Mouse (Mus musculus) gastrocnemius, postnatal 25 days (tissue): Measurements from ENCODE around the gene Tigd3. TPM values are rescaled to one million over a fixed set of nuclear protein-coding genes. Genes with fewer than 3 reads are reported as not detected.

Source experiments
- DNase-seq: peaks from one replicate; pipeline ENCODE4 v3.0.0; 2022
- total RNA-seq, 2 experiments: library from RNA; stranded (reverse); gene quantifications; 1 replicate in 1 of 2; 2 replicates in 1 of 2; pipeline ENCODE4 v1.2.3; 2021

Tigd3 gene
- total RNA-seq, 2 experiments from 2014 or later = 0.15 to 0.35 TPM

DNA sequence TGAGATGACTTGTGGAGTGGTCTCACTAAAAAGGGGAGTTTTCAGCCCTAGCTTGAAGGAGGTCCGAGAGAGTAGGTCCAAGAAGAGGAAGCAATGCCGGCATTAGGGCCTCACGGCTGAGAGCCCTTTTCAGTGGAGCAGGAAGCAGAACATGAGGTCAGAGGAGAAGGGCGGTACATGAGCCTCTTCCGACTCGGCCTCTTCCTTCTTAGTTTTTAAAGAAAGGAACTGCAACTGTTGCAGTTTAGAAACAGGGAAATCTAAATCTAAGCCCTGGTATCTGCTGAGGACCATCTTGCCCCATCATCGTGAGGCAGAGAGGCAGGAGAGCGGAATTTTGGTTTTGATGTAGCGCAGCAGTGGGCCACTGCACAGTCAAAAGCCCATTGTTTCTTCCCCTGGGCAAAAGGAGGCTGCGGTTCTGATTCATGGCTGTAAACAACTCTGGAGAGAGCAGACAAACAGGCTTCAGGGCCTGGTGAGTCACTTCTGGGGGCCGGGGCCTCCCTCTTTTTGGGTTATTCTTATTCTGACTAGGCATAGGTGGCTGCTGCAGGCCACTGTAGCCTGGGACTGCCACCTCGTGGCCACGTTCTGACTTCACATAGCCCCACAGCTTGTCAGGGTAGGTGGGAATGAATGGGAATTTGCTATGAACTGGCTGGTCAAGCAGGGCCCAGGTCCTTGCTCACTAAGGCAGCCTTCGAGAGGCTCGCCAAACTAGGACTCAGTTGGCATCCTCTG is 16.2 kb downstream of the Tigd3 start, which contains the start of gene Slc25a45:
Slc25a45 (plus strand) TSS at position 191 of the 744 bp plus-strand sequence.
- DNase-seq = peak; percentile 69

- DNase-seq = peak; percentile 91
Observed at GRCm38 (mm10) chr19:5874969-5875480, 18.9 kb downstream of the Tigd3 start, which contains the start of gene Frmd8. TSS of gene Frmd8 (minus strand) at chr19:5875274.

DNA sequence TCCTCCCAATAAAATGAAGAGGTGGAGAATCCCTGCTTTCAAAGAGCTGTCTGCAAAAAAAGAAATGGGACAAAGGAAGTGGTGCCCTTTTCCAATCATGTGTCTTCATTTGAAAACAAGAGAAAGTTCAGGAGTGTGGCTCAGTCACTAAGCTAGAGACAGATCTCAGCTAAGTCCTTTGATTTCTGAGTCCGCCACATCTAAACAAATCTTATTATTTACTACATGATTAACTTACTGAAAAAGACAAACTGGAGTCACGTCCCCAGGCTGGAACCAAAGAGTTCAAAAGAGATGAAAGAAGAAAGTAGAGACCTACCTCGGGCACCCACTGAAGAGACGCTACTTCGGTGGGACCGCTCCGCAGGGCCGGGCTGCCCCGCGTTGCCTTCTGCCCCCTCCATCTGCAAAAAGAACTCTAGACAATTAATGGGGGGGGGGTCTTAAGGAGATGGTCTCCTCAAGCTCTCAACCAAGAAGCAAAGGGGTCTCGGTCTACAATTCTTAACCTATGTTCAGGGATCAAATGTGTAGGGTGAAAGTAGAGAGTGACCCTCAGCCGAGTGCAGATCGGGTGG is 19.5 kb downstream of the Tigd3 start:
- DNase-seq = no peak

DNA sequence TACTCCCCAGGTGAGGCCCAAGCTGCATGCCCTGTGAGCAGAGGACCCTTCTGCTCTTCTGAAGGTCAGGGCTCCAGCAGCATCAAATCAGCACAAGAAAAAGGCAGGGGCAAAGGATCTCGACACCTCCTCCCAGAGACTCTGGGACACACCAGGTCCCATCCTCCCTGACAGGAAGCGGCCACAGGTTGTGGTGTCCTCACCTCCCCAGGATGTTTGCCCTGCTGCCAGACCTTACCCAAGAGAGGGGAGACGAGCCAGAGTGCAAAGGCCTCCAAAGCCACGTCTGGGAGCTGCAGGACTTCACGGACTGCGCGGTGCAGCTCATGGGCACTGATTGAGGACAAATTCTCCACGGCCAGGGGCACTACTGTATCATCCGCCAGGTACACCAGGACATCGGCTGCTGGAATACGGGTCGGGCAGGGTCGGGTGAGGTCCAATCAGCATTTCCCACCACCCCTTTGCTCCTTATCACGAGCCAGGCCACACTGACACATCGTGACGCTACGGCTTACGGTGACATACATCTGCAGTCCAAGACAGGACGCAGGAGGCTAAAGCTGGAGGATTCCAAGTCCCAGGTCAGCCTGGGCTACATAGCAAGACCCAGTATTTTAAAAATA is 20.9 kb downstream of the Tigd3 start:
- DNase-seq = no peak

DNA sequence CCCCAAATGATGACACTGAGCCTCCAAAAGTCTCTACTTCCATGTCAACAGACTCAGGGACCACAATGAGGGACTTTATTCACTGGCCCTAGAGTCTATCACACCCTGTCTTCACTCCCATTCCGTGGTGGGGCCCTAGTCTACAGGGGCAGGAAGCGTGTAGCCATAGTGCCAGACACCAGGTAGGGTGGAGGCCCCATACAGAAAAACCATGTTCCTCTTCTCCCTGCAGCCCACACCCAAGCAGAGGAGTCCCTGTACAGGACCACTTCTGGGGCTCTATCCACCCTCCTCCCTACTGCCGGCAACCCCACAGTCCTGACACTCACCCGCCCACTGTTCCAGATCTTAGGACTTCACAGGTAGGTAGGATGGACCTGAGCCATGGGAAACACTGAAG is 21.4 kb downstream of the Tigd3 start:
- DNase-seq = no peak

DNA sequence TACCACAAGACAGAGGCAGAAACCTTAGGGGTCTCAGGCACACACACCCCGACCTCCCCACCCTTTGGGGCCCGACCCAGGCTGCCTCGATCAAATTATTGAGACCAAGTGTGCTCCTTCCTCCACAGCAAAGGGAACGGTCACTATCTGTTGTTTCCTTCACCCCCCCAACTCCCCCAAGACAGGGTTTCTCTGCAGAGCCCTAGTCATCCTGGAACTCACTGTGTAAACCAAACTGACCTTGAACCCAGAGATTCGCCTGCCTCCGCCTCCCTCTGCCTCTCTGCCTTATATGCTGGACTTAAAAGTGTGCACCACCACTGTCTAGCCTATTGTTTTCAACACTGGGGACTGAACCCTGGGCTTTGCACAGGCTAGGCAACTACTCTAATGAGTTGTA is 22.3 kb downstream of the Tigd3 start:
- no peak for DNase-seq

GRCm38 (mm10) chr19:5871273-5871672 is 22.7 kb downstream of the Tigd3 start:
- DNase-seq = no peak

- no peak for DNase-seq
Observed at GRCm38 (mm10) chr19:5868096-5868495, 25.9 kb downstream of the Tigd3 start.

DNA sequence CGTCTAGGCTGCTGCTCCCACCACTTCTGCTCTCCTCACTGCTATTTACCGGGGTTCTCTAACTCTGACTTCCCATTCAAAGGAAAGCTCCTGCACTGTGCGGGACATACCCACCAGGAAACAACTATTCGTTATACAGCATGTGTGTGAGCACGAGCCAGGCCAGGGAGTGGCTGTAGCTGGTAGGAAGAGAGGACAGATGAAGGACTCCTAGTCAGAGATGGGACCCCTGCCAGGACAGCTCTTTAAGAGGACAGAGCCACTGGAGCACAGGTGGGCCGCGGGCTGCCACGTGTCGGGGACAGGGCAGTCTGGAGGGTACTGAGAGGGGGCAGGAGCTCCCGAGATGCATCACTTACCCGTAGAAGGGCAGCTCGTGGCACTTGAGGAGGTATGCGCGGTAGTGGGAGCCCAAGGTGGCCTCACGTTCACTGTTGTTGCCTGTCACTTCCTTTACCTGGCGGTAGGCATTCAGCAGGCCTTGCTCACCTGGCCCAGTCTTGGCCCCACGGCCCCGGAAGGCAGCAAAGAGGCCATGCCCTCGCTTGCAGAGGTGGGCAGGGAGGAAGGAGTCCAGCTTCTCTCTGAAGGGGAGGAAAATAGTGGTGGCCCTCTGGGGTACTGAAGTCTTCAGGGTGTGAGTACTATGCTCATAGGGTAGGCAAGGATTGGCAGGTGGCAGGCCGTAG is 29.1 kb downstream of the Tigd3 start:
- no peak for DNase-seq

DNA sequence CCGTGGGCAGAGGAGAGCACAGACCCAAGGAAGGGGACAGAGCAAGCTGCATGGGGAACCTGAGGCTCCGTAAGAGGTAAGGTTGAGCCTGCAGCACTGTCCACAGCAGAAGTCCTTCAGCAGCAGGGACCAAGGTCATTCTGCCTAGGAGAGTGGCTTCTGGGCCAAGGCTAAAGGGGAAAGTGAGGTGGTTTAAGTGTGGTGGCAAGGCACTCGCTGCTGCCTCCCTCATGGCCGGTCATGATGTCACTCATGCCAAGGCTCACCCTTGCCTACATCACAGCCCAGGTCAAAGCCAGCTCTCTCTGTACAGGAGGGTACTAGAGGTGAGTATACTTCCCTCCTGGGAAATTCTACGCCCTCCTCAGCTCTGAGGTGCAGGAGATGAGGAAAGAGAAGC is 30.2 kb downstream of the Tigd3 start:
- no peak for DNase-seq

DNA sequence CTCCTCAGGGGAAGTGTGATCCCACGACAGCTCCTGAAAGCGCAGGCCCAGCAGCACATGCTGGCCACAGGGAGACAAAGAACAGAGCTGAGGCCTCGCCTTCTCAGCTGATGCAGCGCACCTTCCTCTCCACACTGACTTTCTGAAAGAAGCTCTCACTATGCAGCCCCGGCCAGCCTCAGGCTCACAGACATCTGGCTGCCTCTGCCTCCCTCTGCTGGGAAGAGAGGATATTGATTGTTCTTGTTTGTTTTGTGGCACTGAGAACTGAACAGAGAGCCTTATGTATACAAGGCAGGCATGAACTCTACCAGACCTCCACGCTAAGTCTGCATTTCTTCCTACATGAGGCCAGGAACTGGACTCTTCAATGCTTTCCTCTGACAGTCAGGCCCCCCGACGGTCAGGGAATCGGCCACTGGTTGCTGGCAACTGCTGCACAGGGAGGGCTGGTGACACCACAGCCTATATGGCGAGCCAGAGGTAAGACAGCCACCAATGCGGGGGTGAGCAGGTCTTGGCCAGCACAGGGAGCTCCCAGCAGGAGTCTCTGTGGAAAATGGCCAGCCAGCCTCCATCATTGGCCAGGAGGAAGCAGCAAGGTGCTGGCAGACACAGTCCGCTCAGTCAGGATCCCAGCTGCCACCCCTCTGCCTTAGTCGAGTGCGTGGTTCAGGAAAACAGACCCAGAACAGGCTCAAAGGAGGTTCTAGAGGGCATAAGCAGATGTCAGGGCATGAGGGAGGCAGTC is 31.4 kb downstream of the Tigd3 start:
- no peak for DNase-seq

GRCm38 (mm10) chr19:5856604-5857003 is 37.3 kb downstream of the Tigd3 start:
- no peak for DNase-seq

GRCm38 (mm10) chr19:5852035-5852722 is 41.8 kb downstream of the Tigd3 start:
- DNase-seq = no peak

GRCm38 (mm10) chr19:5851481-5851971 is 42.4 kb downstream of the Tigd3 start:
- no peak for DNase-seq

GRCm38 (mm10) chr19:5850860-5851259 is 43.1 kb downstream of the Tigd3 start:
- DNase-seq = no peak

DNA sequence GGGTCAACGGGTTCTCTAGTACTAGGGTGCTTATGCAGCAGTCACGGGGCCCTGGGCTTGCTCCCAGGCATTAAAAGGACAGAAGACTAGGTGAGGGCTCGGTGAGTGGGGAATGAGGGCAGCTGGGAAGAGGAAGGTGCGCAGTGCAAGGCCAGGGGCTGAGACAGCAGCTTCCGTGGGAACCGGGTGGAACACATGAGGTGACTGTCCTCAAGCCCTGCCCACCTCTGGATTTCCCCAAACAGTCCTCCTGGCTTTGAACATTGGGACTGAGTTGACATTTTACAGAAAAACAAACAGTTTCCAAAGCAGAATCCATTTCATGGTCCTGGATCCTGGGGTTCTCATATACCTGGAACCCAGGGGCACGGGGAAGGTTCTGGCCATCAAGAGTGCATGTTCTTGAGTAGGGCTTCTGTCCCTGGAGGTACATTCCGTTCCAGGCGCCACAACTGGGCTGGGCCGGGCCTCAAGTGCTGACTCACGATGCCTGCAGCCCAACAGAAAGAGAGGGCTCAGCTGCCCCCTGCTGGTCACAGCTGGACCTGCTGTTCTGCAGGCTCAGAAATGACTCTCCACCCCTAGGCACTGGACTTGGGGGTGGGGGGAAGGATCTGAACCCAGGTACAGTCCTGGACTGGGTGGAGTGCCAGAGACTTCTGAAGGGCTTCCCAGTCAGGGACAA is 44.0 kb downstream of the Tigd3 start:
- peak; percentile 94 for DNase-seq

GRCm38 (mm10) chr19:5848826-5849672 is 44.9 kb downstream of the Tigd3 start:
- peak; percentile 70 for DNase-seq

DNA sequence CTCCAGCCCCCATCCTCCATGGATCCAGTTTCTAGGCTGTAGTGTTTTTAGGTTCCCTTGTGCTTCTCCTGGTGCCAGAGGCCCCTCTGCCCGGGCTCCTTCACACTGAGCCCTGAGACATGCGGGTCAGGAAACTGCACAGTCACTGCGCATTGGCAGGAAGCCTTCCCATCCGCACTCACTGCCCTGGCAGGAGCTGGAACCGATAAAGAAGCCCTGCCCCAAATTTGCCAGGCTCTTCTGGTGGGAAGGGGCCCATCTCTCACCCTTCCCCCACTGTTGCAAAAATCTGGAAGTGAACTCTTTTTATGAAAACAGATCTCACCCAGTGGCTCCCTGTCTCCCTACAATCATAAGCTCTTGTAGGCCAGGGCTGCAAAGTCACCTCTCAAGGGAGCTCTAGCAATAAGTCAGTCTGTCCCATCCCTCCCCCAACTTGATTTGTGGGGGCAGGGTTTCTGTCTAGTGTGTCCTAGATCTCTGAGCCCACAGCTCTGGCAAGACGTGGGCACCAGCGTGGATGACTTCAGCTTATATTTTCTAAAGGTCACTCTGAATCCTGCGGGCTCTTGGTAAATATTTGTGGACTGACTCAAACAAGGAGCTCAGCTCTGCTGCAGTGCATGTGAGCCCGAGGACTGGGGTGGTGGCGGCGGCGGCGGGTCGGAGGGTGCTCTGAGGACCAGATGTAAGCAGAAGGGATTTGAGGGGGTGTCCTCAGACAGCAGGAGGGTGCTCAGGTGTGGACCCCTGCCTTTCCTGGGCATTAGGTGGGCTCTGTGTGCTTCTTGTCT is 45.7 kb downstream of the Tigd3 start:
- DNase-seq = peak; percentile 81
